Mouse (Mus musculus) hindbrain, postnatal 0 days (tissue): ENCODE data around the gene C1qtnf9. TPM values are rescaled to one million over a fixed set of nuclear protein-coding genes. Genes with fewer than 3 reads are reported as not detected.

Source experiments
- ATAC-seq: fragments of 200-750 bp; cut with Nextera tagmentation; 2 replicates; pipeline ENCODE4 v1.8.0; 2017; ENCODE audit warnings: mild to moderate bottlenecking, moderate TSS enrichment, moderate library complexity
- DNase-seq: peaks from one replicate; pipeline ENCODE4 v3.0.0-alpha.2; 2015; ENCODE audit warnings: low spot score
- H3K27ac ChIP-seq: fragments of 300-500 bp; sonication (generic); 2 replicates; pipeline ENCODE4 v1.5.1; 2014; ENCODE audit warnings: mild to moderate bottlenecking
- H3K27me3 ChIP-seq: fragments of 300-500 bp; sonication (generic); 2 replicates; pipeline ENCODE4 v1.6.1; 2014; ENCODE audit warnings: low read length, mixed read lengths; ENCODE audit not compliant: insufficient read depth
- H3K36me3 ChIP-seq: fragments of 300-500 bp; sonication (generic); 2 replicates; pipeline ENCODE4 v1.6.1; 2014; ENCODE audit warnings: low read length, mixed read lengths; ENCODE audit not compliant: insufficient read depth
- H3K4me1 ChIP-seq: fragments of 300-500 bp; sonication (generic); 2 replicates; pipeline ENCODE4 v1.6.1; 2014; ENCODE audit warnings: antibody characterized with exemption, low read length, mixed read lengths; ENCODE audit not compliant: insufficient read depth
- H3K4me2 ChIP-seq: fragments of 300-500 bp; sonication (generic); 2 replicates; pipeline ENCODE4 v1.6.1; 2014; ENCODE audit warnings: low read depth, mild to moderate bottlenecking, low read length, moderate library complexity, mixed read lengths
- H3K4me3 ChIP-seq: fragments of 300-500 bp; sonication (generic); 2 replicates; pipeline ENCODE4 v1.5.1; 2014; ENCODE audit warnings: low read length
- H3K9ac ChIP-seq: fragments of 300-500 bp; sonication (generic); replicated peaks from 2 replicates; pipeline ENCODE4 v1.6.1; 2014; ENCODE audit warnings: mild to moderate bottlenecking, low read length, moderate library complexity, mixed read lengths
- H3K9me3 ChIP-seq: fragments of 300-500 bp; sonication (generic); 2 replicates; pipeline ENCODE4 v1.6.1; 2016; ENCODE audit warnings: low read length, mixed read lengths
- CTCF ChIP-seq: IDR thresholded peaks from 2 replicates; pipeline ENCODE4 v1.5.1; 2016; ENCODE audit warnings: antibody characterized with exemption, control low read depth, low read depth
- WGBS: fragments of 180-500 bp; shearing (Covaris S2); extraction: QIAGEN DNeasy Blood & Tissue Kit; methylation state at CpG from one replicate; pipeline ENCODE4 v1.1.7; 2014; 5-methylcytosine and 5-hydroxymethylcytosine counted together
- polyA plus RNA-seq: library from polyadenylated mRNA; unstranded; fragments of >200 nt; fragmentation: Nextera tagmentation; extraction: Ambion mirVana; gene quantifications from 2 replicates; pipeline ENCODE4 v1.2.1, GENCODE M21; 2015
- total RNA-seq: library from RNA; depleted of rRNA; stranded (reverse); fragments of >200 nt; gene quantifications from 2 replicates; pipeline ENCODE4 v1.2.3, GENCODE M21; 2014; rRNA removed

The C1qtnf9 gene
- total and polyA plus RNA-seq, 2 experiments from 2014 or later: 0.19 TPM; not detected in 1

GRCm38 (mm10) chr14:60830096-60830495 is 62.2 kb downstream of the C1qtnf9 start:
- no peak for DNase-seq
- H3K9ac ChIP-seq: no peak overlapping the region
- no peak for ATAC-seq
- 91% methylated on average over 2 of the region's 2 CpGs for WGBS
- H3K36me3 ChIP-seq: peaks cover 17% of the 10 kb centered on the region; the same call in 1 of the 2 replicates
- no peak overlapping the region for H3K27ac ChIP-seq
- peaks cover 3% of the 10 kb centered on the region; the same call in 1 of the 2 replicates for H3K9me3 ChIP-seq
- H3K4me1 ChIP-seq: no peaks in the 10 kb centered on the region
- no peak overlapping the region for H3K4me2 ChIP-seq
- no peak overlapping the region for H3K4me3 ChIP-seq
- H3K27me3 ChIP-seq: no peaks in the 10 kb centered on the region
- TF ChIP-seq CTCF: no peak

Other genes starting within 250 kb of the C1qtnf9 start
- 34.1 and 39.8 TPM in 2 replicates for gene Spata13, start 134.1 kb upstream of the C1qtnf9 start, total RNA-seq
- gene Spata13, start 134.1 kb upstream of the C1qtnf9 start, polyA plus RNA-seq: 16.5 and 17.0 TPM in 2 replicates
- 31.7 and 33.1 TPM in 2 replicates for gene Mipep, start 16.4 kb downstream of the C1qtnf9 start, total RNA-seq
- 15.7 and 17.5 TPM in 2 replicates for gene Mipep, start 16.4 kb downstream of the C1qtnf9 start, polyA plus RNA-seq